Mouse (Mus musculus) yolk sac, embryonic 10.5 days (tissue): ENCODE measurements around the gene Arntl2.
"Not testable (repeated sequence)": the region's sequence is repeated elsewhere in the genome, so short reads cannot be mapped to it uniquely, and the experiment has no call there.

ENCODE experiments used
- DNase-seq: peaks from one replicate; pipeline ENCODE4 v3.0.0-alpha.2; 2017; ENCODE audit warnings: low spot score

Arntl2 gene

DNA sequence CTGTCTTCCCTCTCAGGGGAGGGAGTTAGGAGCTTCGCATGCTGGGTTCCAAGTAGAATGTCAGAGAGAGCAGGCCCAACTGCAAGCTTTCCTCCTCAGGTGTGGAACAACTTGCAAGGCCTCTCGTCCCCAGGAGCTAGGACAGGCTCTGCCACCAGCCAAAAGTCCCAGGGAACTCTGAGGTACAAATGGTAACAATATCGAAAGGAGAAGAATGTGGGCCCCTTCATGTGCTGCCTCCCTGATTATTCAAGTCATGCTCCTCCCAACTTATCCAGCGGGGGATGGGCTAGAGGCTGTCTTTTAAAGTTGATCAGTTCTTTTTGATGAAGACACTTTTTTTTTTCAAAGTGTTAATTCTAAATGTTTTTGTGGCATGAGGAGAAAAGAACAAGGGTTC, 54.2 kb downstream of the Arntl2 start, which contains the start of gene Smco2:
TSS of gene Smco2 (plus strand) at position 55 of the 400 bp plus-strand sequence.
- no peak for DNase-seq

DNA sequence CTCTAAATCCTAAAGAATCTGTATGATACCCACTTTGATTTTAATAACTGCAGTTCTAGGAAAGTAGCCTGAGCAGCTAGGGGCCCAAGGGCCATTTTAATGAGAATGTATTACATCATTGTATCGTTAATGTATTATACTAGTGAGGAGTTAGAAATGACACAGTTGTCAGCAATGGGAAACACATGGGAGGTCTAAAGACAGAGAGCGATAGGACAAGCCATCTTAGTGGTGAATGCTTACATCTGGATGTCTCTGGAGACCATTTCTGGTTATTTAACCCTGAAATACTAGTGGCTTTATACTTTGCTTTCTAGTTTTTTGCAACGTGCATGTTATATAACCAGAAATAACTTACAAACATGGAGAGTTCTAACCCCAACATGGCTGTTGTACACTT, 56.1 kb downstream of the Arntl2 start:
- DNase-seq = no peak

DNA sequence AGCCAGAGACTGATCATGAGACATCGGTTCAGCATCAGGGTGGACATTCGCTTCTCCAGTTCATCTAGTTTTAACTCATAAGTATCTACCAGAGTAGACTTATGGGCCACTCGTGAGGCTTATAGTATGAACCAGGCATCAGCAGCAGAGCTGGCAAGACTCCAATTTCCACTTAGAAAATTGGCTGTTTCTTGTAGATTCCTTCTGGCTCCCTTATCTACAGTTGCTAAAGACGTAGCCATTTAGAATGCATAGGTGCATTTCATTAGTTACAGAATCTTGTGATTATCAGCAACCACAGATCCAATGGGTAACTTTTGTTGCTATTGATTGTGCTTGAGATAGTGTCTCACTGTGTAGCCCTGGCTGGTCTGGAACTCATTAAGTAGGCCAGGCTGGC, 56.9 kb downstream of the Arntl2 start:
- no peak for DNase-seq

DNA sequence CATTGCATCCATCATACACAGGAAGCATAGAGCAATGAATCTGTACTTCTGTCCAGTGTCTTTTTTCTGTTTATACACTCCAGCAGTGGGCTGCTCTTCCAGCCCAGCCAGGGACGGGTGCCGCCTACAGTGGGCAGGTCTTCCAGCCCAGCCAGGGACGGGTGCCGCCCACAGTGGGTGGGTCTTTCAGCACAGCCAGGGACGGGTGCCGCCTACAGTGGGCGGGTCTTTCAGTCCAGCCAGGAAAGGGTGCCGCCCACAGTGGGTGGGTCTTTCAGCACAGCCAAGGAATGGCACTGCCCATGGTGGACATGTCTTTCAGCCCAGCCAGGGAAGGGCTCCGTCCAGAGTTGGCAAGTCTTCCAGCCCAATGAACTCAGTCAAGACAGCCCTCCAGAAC, 59.3 kb downstream of the Arntl2 start:
- no peak for DNase-seq

DNA sequence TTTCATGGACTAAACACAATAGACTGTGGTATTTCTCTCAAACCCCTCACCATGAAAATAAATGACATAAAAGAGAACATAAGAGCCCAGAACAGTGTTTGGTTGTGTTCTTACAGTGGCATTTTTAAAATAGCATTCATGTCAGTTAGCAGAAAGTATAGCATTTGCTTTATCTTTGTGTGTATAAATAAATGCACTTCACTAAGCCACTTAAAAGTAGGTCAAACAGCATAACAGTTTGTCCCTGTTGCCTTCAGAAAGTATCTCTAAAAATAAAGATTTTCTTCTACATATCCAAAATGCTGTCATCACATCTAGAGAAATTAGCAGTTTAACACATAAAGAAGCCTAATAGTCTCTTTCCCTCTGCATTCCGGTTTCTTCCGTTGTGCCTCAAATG, 61.5 kb downstream of the Arntl2 start:
- no peak for DNase-seq

DNA sequence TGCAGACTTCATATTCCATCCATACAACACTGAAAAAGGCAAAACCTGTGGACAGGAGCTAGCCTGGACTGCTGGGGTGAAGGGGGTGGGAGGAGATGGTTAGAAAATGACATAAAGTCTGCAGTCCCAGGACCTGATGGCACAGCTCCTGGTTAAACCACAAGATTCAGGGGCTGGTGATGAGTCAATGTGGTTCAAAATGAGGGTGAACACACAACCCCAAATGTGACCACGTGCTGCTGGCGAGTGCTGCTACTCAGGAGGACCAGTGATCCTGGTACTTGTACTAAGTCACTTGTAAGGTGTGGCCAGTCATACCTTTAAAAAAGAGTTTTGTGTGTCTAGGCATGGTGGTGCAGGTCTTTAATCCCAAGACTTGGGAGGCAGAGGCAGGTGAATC, 67.3 kb downstream of the Arntl2 start:
- no peak for DNase-seq

DNA sequence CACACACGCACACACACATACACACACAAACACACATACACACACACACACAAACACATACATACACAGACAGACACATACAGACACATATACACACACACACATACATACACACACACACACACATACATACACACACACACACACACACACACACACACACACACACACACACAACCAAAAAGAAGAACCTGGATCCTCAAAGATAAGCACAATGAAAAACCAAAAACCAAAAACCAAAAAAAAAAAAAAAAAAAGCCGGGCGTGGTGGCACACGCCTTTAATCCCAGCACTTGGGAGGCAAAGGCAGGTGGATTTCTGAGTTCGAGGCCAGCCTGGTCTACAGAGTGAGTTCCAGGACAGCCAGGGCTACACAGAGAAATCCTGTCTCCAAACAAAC, 68.5 kb downstream of the Arntl2 start:
- not testable (repeated sequence) for DNase-seq

DNA sequence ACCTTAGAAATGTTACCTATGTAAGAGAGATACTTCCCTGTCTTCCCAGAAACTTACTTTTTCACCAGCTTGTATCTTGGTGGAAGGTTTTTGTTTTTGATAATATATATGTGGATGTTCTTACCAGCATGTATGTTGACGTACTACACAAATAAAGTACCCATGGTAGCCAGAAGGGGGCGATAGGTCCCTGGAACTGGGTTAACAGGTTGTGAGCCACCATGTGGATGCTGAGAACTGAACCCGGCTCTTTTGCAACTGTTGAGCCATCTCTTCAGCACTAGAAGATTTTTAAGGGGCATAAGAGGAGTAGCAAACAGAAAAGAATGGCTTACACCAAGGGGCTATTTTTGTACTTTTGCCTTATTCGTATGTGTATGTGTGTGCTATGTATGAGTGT, 69.8 kb downstream of the Arntl2 start:
- DNase-seq = no peak

DNA sequence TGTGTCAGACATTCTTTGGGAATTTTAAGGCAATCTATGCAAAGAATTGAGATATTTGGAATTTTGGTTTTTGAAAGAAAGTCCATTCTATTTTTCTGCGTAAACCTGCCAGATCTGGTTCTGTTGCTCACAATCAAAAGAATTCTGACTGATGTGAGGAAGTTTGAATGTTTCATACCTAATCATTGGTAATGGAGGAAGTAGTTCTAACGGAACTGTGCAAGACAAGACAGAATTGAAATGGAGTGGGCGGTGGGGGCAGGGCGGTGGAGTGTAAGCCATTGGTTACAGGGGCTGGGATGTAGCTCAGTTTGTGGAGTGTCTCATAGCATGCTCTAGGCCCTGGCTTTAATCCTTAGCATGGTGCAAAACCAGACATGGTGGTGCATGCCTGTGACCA, 76.1 kb downstream of the Arntl2 start:
- no peak for DNase-seq

DNA sequence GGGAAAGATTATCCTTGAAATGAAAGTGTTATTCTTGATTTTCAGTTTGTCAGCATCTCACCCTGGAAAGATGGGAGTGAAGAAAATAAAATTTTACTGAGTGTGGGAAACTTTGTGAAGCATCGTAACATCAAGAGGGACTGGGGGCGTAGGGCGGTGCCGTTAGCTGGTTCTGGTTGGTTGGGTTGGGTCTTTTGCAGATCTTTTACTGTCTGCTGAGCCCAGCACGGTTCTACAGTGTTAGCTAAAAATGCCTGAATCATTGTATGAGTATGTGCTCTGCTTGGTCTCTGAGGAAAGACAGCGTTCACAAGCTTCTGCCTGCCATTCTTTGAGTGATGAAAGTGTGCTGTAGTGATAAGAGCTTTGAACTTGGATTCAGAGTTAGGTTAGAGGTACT, 78.6 kb downstream of the Arntl2 start:
- DNase-seq = no peak

DNA sequence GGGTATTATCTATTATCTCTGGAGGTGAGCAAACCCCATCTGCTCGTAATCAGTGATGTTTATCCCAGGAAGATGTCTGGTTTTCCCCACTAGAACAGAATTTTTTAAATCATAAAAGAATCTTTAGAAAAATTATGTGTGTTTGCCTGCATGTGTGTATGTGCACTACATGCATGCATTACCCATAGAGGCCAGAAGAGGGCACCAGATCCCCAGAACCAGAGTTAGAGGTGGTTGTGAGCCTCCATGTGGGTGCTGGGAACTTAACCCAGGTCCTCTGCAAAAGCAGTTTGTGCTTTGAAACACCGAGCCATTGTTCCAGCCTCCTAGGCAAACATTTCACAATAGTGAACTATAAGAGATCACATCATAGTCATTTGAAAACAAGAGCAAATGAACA, 81.0 kb downstream of the Arntl2 start:
- no peak for DNase-seq

DNA sequence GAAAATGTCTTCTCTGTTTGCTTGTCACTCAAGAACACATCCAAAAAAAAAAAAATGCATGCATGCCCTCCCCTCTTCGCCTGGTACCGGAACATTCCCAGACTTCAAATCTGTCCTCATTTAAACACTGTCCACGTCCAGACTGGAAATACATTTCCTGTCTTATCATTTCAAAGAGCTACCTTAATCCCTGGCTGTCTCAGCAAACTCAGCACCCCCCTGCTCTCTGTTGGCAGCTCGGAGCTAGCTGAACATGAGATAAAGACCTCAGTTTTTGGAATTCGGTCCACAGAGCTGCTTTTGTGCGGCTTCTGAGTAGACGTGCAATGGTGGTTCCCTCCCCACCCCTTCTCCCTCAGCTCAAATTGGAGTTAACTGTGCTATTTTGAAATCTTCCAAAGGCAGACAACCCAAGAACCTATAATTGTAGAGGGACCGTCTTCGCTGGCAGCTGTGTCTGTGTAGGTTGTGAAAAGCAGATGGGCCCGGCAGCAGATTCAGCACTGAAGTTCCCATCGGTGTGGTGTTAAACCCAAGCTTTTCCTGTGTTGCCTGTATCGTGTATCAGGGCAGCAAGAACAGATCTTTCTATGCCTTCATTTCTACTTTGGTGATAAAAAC, 81.7 kb downstream of the Arntl2 start:
- no peak for DNase-seq

DNA sequence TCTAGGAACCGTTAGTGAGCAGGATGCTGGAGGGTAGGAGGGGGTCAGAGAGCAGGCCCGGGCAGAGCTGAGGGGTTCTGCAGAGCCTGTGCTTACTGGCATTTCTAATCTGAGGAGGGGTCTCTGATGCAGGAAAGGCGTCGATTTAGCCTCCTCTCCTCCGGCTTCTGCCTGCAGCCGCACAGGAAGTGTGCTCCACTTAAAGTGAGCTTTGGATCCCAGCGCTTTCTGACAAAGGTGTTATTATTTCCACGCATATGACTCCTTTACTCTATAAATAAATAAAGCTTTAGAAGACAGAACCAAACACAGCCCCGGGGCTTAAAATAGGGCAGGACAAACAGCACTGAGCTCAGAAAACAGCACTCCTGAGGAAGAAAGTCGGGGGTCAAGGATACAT, 83.1 kb downstream of the Arntl2 start:
- DNase-seq = no peak

DNA sequence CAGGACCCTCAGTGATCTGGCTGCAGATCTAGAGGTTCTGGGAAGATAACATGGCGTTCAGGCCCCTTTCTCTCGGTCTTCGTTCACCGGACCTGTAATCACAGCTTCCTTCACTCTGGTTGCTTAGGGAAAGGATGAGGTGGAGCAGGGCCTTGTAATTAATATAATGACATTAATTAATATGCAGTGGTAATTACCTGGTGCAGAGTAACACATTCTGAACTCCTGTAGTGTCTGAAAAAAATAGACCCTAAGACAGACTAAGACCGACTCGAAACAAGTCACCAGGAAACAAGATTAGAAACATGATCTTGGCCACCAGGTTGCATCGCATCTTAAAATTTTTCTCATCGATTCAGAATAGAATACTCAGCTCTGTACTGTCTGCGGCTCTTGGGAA, 84.0 kb downstream of the Arntl2 start:
- DNase-seq = no peak

DNA sequence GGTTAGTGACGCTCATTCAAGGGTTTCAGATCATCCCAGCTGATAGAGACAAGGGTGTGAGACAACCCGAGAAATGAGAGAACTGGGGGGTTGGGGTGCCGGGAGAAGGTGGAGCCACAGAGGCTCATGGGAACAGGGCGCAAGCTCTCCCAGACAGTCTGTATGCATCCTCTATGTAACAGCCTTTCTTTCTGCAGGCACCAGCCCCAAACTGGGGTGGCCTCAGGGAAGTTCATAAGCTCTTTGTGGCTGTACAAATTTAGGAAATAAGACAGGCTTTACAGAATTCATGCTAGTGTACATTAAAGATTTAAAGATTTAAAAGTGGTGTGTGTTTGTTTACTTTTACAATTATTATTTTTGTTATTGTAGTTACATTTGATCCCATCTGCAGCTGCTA, 84.4 kb downstream of the Arntl2 start:
- no peak for DNase-seq

DNA sequence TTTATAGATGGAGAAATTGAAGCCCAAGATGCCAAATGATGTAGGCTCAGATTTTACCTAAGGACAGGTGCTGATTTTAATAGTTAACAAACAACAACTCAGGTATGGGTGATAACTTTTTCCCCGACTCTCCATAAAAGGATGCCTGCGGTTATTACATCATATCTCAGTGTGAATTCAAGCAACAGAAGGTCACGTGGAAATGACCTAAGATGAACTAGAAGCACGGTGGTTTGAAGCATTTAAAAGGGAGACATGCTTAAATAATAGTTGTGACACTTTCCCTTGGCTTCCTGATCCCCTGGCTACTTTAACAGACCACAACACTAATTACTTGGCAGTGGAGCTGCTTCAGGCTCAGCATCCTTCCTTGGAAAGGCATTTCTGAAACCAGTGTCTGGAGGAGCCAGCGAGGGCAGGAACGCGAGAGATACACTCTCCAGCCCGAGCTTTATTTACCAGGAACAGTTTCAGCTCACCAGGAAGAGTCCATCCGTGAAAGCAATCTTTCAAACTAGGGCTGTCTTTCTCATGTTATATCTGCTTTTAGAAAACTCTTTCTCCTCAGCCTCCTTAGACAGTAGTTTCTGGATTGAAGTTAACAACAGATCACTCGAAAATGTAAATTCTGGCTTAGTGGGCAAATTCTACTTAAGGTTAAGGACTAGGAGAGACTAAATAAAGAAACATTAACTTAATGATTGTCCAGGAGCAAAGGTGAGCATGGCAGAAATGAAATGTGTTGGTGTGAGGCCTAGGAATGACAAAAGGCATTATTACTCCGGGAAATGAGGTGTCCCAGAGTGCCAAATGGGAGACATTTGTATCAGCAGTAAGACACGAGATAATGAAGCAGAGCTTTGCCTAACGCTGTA, 86.3 kb downstream of the Arntl2 start:
- DNase-seq = no peak
